Mouse (Mus musculus) spleen, adult 2 months (tissue): ENCODE data around the gene Smok3c. TPM values are rescaled to one million over a fixed set of nuclear protein-coding genes. Genes with fewer than 3 reads are reported as not detected.
"Not testable (repeated sequence)": the region's sequence is repeated elsewhere in the genome, so short reads cannot be mapped to it uniquely, and the experiment has no call there.

Experiments
- DNase-seq, 2 experiments: peaks; one replicate each; pipeline versions ENCODE4 v3.0.0 to v3.0.0-alpha.2; 2012 to 2021; ENCODE audit warnings: low spot score in 2 of 2, low read depth in 1 of 2
- H3K27ac ChIP-seq: fragments of 200-500 bp; 2 replicates; pipeline ENCODE4 v1.5.1; 2012; ENCODE audit warnings: low read length, inconsistent platforms; ENCODE audit not compliant: insufficient read depth
- H3K27me3 ChIP-seq: fragments of 200-500 bp; 2 replicates; pipeline ENCODE4 v1.6.1; 2012; ENCODE audit warnings: mild to moderate bottlenecking, moderate library complexity, low read length, inconsistent platforms; ENCODE audit not compliant: control insufficient read depth, insufficient read depth
- H3K36me3 ChIP-seq: fragments of 200-500 bp; 2 replicates; pipeline ENCODE4 v1.6.1; 2012; ENCODE audit warnings: mild to moderate bottlenecking, low read length, inconsistent platforms; ENCODE audit not compliant: control insufficient read depth, insufficient read depth
- H3K4me1 ChIP-seq: fragments of 200-500 bp; 2 replicates; pipeline ENCODE4 v1.6.1; 2011; ENCODE audit warnings: inconsistent platforms; ENCODE audit not compliant: control insufficient read depth, insufficient read depth, insufficient read length
- H3K4me3 ChIP-seq: fragments of 200-500 bp; 2 replicates; pipeline ENCODE4 v1.5.1; 2011; ENCODE audit warnings: mild to moderate bottlenecking, inconsistent platforms; ENCODE audit not compliant: insufficient read depth, insufficient read length; ENCODE audit errors: extremely low read depth
- CTCF ChIP-seq: fragments of 200-500 bp; IDR thresholded peaks from 2 replicates; pipeline ENCODE4 v1.5.1; 2011; ENCODE audit warnings: mild to moderate bottlenecking, inconsistent platforms; ENCODE audit not compliant: insufficient read depth, insufficient read length, insufficient replicate concordance; ENCODE audit errors: extremely low read depth
- POLR2A ChIP-seq: fragments of 200-500 bp; IDR thresholded peaks from 2 replicates; pipeline ENCODE4 v1.6.1; 2011; ENCODE audit warnings: low read depth, low read length, inconsistent platforms
- WGBS: fragments of 180-500 bp; shearing (Covaris S2); methylation state at CpG from one replicate; pipeline ENCODE4 v1.1.7; 2018; 5-methylcytosine and 5-hydroxymethylcytosine counted together
- polyA plus RNA-seq: library from polyadenylated mRNA; depleted of rRNA; stranded (reverse); fragments of >200 nt; gene quantifications from 2 replicates; pipeline ENCODE4 v1.2.3, GENCODE M21; 2012; rRNA removed

Smok3c gene
- polyA plus RNA-seq, 1 experiment, result not detected

DNA sequence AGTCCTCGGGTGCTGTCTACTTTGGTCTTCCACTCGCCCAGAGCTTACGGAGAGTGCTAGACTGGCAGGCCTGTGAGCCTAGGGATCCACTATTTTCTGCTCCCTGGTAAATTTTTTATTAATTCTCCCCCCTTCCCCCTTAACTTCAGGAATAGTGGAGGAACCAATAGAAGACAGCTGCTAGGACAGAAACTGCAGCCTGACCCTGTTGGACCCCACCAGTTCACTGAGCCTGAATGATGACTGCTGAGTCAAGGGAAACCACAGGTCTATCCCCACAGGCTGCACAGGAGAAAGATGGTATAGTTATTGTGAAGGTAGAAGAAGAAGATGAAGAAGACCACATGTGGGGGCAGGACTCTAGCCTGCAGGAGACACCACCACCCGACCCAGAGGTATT is 39.8 kb downstream of the Smok3c start:
- no peak overlapping the region for H3K4me3 ChIP-seq
- no peak for DNase-seq
- peaks cover 23% of the 10 kb centered on the region for H3K36me3 ChIP-seq
- no peak for TF ChIP-seq POLR2A
- TF ChIP-seq CTCF, result no peak
- H3K27ac ChIP-seq, result no peak overlapping the region
- WGBS, result 95% methylated on average over 4 of the region's 4 CpGs
- no peaks in the 10 kb centered on the region; the same call in 1 of the 2 replicates for H3K4me1 ChIP-seq
- no peaks in the 10 kb centered on the region for H3K27me3 ChIP-seq

DNA sequence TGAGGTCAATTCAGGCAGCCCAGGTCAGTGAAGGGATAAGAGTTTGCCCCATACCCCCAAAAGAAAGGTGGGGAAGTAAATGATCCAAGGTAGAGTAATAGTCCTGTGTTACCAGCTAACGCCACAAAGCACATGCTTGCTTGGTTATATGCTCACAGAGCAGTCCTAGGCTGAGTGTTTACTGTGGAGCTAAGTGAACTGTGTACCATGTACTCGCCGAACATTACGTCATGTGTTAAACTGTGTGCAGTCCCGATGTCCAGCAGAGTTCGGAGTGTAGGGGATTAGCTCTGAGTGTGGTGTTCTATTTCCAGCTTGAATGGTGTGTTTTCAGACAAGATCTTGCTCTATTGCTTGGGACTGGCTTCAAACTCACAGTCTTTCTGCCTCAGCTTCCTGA is 41.5 kb downstream of the Smok3c start:
- no peaks in the 10 kb centered on the region for H3K27me3 ChIP-seq
- no peak overlapping the region for H3K4me3 ChIP-seq
- 98% methylated on average over 6 of the region's 6 CpGs for WGBS
- no peak for DNase-seq
- no peaks in the 10 kb centered on the region; the same call in 1 of the 2 replicates for H3K4me1 ChIP-seq
- H3K36me3 ChIP-seq, result peaks cover 32% of the 10 kb centered on the region
- H3K27ac ChIP-seq, result no peak overlapping the region
- TF ChIP-seq CTCF, result no peak
- no peak for TF ChIP-seq POLR2A

DNA sequence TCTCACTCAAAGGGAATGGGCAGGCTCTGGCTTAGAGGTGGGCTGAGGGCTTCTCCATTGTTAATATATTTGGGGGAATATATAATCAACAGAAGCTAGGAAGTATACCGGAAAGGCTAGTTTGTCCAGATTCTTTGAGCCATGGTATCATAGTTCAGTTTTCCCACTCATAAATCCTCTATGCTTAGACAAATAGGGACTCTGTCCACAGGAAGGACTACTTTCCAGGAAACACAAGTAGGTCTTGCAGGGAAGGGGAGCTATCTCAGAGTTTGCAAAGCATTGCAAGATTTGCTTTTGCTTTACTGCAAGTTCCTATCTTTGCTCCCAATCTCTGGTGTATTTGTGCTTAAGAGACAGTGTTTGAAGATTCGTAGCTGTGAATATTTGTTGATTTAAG is 52.0 kb downstream of the Smok3c start:
- Histone ChIP-seq H3K4me3 (no peak overlapping the region), H3K4me1 (no peaks in the 10 kb centered on the region), H3K27me3 (no peaks in the 10 kb centered on the region), H3K36me3 (peaks cover 20% of the 10 kb centered on the region), H3K27ac (no peak overlapping the region)
- WGBS, result 90% methylated on average over 2 of the region's 2 CpGs
- TF ChIP-seq CTCF (no peak), POLR2A (no peak)
- no peak for DNase-seq

DNA sequence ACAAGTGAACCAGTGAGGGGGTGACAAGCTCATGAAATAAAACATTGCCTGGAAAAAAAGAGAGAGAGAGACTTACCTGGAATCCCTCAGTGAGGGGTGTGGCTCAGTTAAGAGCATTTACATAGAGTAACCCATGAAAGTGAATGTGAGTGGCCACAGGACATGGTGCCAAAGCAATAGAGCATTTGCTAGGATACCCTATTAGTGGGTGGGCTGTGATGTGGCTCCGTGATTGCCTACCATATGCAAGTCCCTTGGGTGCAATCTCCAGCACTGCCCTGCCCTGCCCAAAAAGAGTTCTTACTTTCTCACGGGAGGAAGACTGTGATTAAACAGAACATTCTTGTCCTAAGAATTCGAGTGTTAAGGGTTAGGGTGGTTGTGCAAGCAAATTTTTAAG is 54.1 kb downstream of the Smok3c start:
- DNase-seq, result no peak
- no peaks in the 10 kb centered on the region for H3K4me1 ChIP-seq
- no peaks in the 10 kb centered on the region for H3K27me3 ChIP-seq
- H3K36me3 ChIP-seq, result peaks cover 2% of the 10 kb centered on the region
- TF ChIP-seq POLR2A (no peak), CTCF (no peak)
- WGBS, result 75% methylated on average over 3 of the region's 3 CpGs
- no peak overlapping the region for H3K27ac ChIP-seq
- no peak overlapping the region for H3K4me3 ChIP-seq

DNA sequence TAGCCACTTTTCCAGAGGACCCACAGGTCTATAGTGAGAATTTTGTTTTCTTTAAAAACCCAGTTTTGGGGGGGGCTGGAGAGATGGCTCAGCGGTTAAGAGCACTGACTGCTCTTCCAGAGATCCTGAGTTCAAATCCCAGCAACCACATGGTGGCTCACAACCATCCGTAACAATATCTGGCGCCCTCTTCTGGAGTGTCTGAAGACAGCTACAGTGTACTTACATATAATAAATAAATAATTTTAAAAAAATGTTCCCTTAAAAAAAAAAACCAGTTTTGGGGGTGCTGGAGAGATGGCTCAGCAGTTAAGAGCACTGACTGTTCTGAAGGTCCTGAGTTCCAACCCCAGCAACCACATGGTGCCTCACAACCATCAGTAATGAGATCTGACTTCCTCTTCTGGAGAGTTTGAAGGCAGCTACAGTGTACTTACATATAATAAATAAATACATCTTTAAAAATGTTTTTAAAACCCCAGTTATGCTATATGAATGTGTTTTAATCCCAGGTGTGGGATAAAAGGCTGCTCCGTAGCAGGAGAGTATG is 56.9 kb downstream of the Smok3c start:
- DNase-seq, H3K4me3 ChIP-seq, H3K27ac ChIP-seq, H3K4me1 ChIP-seq, H3K27me3 ChIP-seq, H3K36me3 ChIP-seq: not testable (repeated sequence)
- WGBS, result 67% methylated on average over 4 of the region's 4 CpGs

Other genes with a start within 250 kb of the Smok3c start
- 22.5 and 41.5 TPM in 2 replicates for gene Pilra, start 216.9 kb upstream of the Smok3c start, polyA plus RNA-seq
- gene Pilrb1, start 195.1 kb upstream of the Smok3c start, polyA plus RNA-seq, result 22.8 and 40.7 TPM in 2 replicates
- 28.8 and 47.8 TPM in 2 replicates for gene Pilrb2, start 181.4 kb upstream of the Smok3c start, polyA plus RNA-seq
- gene Cyp3a13, start 131.6 kb upstream of the Smok3c start, polyA plus RNA-seq, result not detected in 2 replicates
- gene Gjc3, start 90.1 kb upstream of the Smok3c start, polyA plus RNA-seq, result 0.02 TPM in 2 replicates
- gene Azgp1, start 71.7 kb upstream of the Smok3c start, polyA plus RNA-seq, result not detected in 2 replicates
- gene Smok3a, start 31.9 kb upstream of the Smok3c start, polyA plus RNA-seq, result not detected in 2 replicates
- gene Smok3b, start 31.8 kb upstream of the Smok3c start, polyA plus RNA-seq, result not detected in 2 replicates
- 1.6 and 1.8 TPM in 2 replicates for gene Zkscan1, start 31.9 kb downstream of the Smok3c start, polyA plus RNA-seq
- 3.3 and 3.7 TPM in 2 replicates for gene Zscan21, start 63.7 kb downstream of the Smok3c start, polyA plus RNA-seq
- 1.1 and 3.5 TPM in 2 replicates for gene Zfp113, start 102.5 kb downstream of the Smok3c start, polyA plus RNA-seq
- 34.3 and 38.1 TPM in 2 replicates for gene Cops6, start 107.9 kb downstream of the Smok3c start, polyA plus RNA-seq
- 20.2 and 22.6 TPM in 2 replicates for gene Ap4m1, start 118.8 kb downstream of the Smok3c start, polyA plus RNA-seq
- gene Mcm7, start 119.2 kb downstream of the Smok3c start, polyA plus RNA-seq, result 35.7 and 51.0 TPM in 2 replicates
- gene Taf6, start 134.3 kb downstream of the Smok3c start, polyA plus RNA-seq, result 38.6 and 50.6 TPM in 2 replicates
- gene Cnpy4, start 134.3 kb downstream of the Smok3c start, polyA plus RNA-seq, result 2.9 and 4.3 TPM in 2 replicates
- 2.6 and 4.0 TPM in 2 replicates for gene Mblac1, start 141.1 kb downstream of the Smok3c start, polyA plus RNA-seq
- 1.2 and 1.6 TPM in 2 replicates for gene Nxpe5, start 172.7 kb downstream of the Smok3c start, polyA plus RNA-seq
- gene Lamtor4, start 202.3 kb downstream of the Smok3c start, polyA plus RNA-seq, result 108 and 135 TPM in 2 replicates
- gene BC037034, start 210.8 kb downstream of the Smok3c start, polyA plus RNA-seq, result 114 and 128 TPM in 2 replicates
- gene Gal3st4, start 219.6 kb downstream of the Smok3c start, polyA plus RNA-seq, result 0.06 and 0.08 TPM in 2 replicates
- gene Gm43720, start 226.8 kb downstream of the Smok3c start, polyA plus RNA-seq, result not detected in 2 replicates
- gene Gpc2, start 226.8 kb downstream of the Smok3c start, polyA plus RNA-seq, result 4.4 and 4.8 TPM in 2 replicates
- gene Stag3, start 227.0 kb downstream of the Smok3c start, polyA plus RNA-seq, result 2.3 and 2.5 TPM in 2 replicates